Mouse (Mus musculus) urinary bladder, adult 18-20 months (tissue): ENCODE results near the gene Triobp.
"Not testable (repeated sequence)": the region's sequence is repeated elsewhere in the genome, so short reads cannot be mapped to it uniquely, and the experiment has no call there.

Experiments
- DNase-seq, 2 experiments: peaks; one replicate each; pipeline ENCODE4 v3.0.0; 2022; ENCODE audit warnings: low spot score in 2 of 2, mixed read lengths in 2 of 2

The Triobp gene

DNA sequence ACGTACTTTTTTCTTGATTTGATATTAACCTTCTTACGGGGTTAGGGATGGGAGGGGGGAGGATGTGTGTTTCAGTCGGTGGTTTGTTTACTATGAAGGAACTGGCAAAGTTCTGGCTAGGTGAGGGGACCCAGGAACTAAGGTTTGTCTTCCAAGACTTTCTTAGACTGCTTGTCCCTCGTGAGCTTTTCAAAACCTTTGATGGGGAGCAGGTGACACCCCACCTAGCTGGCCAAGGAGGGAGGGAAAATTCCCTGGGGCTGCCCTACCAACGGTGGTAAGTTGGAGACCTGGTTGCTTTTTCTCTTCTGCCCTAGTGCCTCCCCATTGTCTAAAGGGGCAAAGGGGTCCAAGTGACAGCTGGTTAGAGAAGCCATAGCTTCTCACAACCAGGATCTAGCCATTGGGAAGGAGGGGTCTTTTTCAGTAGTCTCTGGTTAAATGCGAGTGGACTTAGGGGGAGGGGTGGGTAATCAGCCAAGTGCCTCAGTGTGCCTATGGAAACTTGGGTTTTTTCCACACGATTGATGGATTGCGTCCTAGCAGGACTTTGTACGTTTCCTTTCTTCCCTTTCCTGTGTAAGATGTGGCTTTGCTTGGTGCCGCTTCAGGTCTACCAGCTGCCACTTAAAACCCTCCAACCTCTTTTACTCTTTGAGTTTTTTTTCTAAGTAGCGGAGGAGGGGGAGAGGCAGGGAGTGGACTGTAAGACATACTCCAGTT lies 82.2 kb downstream of the Triobp start:
- no peak for DNase-seq

DNA sequence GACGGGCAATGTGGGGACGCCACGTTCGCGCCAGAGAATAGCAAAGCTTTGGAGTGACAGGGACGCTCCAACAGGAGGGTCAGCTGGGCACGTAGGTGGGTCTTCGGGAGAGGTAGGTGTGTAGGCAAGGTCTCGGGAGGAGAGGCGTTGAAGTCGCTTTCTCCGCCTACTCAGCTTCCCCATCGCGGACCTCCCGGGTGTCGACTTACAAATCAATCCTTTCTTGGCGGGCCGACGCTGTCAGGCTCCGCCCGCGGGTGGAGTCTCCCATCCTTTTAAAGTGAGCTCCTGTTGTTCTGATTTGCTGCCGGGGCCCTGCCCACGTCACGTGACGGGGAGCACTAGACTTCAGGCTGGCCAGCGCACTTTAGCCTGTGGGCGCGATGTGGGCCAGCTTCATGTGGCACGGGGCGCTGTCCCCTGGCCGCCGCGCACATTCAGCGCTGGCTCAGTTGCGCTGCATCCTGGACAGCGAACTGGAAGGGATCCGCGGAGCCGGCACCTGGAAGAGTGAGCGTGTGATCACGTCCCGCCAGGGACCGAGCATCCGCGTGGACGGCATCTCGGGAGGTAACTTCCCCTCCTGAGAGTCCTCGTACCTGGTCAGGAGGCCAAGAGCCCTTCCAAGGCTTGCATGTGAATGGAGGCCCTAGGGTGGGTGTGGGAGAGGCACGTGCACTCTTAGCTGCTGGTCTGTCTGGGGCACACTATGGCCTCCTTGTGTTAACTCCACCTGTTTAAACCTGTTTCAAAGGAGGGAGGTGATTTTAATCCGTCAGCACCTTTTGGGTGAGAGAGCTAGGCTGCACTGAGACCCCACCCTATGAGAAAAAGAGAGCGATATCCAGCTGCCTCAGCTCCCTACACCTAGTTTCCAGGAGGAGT lies 83.3 kb downstream of the Triobp start:
- DNase-seq: peak; percentile 71 to 88

DNA sequence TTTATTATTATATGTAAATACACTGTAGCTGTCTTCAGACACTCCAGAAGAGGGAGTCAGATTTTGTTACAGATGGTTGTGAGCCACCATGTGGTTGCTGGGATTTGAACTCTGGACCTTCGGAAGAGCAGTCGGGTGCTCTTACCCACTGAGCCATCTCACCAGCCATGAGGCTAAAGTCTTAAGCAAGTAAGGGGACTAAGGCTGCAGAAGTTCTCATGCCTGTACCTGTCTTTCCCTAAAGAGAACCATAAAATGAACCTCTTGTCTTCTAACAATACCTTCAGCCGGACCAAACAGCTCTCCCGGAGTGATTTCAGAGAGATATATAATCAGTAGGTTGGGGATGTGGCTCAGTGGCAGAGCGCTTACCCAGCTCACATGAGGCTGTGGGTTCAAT lies 84.4 kb downstream of the Triobp start:
- not testable (repeated sequence) for DNase-seq

DNA sequence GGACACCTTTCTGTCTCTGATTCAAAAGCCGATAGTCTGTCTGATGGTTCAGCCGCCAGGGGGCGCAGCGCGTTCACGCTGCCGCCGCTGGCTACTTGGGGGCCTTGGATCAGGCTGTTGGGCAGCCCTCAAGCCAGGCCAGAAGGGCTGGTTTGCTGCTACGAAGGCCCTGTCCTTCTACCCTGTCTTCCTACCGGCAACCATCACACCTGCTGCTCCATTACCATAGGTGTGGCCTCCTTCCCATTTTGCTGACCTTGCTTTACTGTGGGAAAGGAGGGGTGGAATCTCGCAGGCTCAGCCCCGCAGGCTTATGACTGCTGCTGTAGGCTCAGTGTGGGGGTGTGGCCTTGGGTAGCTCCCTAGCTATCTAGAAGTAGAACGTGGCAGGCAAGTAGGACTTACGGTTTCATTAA lies 90.4 kb downstream of the Triobp start:
- peak; percentile 43 to 71 for DNase-seq

GRCm38 (mm10) chr15:79038331-79038730 lies 90.8 kb downstream of the Triobp start:
- DNase-seq: no peak

DNA sequence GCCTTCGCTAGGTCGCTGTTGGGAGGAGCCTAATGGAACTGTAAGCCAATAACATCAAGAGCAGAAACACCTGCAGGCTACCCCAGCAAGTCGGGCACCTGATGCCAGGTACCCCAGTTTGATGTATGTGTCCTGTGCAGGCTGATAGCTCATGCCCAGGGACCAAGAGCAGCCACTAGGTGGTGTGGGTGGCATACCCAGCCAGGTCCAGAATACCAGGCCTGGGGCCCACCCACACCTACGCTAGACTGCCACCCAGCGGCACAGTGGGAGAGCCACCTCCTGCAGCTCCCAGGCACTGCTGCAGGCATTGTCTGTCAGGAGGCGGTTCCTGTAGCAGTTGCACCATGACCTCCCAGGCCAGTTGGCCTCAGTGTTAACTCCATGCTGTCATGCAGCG lies 91.3 kb downstream of the Triobp start:
- peak; percentile 69 to 74 for DNase-seq

- DNase-seq: no peak
Observed at GRCm38 (mm10) chr15:79040501-79041416, 93.2 kb downstream of the Triobp start.

DNA sequence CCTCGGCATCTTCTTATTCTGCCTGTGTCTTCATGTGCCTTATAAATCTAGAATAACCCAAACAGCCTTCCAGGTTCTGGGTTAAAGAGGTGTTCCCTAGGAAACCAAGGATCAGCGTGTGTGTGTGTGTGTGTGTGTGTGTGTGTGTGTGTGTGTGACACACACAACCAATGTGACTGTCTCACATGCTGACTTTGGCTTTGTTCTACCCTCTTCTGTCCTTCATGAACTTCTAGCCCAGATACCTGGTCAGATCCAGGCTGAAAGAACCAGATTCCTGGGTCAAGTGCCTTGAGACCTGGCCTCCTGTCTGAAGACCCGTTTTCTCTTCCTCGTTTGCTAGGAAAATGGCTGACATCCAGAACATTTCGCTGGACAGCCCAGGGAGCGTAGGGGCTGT lies 94.1 kb downstream of the Triobp start, which contains the start of gene Galr3:
Gene Galr3 (plus strand): TSS at position 301 of the 400 bp plus-strand sequence.
- no peak for DNase-seq

DNA sequence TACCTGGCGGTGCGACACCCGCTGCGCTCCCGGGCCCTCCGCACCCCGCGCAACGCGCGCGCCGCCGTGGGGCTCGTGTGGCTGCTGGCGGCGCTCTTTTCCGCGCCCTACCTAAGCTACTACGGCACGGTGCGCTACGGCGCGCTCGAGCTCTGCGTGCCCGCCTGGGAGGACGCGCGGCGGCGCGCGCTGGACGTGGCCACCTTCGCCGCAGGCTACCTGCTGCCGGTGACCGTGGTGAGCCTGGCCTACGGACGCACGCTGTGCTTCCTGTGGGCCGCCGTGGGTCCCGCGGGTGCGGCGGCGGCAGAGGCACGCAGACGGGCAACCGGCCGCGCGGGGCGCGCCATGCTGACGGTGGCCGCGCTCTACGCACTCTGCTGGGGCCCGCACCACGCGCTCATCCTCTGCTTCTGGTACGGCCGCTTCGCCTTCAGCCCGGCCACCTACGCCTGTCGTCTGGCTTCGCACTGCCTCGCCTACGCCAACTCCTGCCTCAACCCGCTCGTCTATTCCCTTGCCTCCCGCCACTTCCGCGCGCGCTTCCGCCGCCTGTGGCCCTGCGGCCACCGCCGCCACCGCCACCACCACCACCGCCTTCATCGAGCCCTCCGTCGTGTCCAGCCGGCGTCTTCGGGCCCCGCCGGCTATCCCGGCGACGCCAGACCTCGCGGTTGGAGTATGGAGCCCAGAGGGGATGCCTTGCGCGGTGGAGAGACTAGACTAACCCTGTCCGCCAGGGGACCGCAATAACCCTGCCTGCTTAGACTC lies 95.4 kb downstream of the Triobp start:
- DNase-seq: peak in 1 of 2 experiments; percentile 38

GRCm38 (mm10) chr15:79044837-79045236 lies 97.3 kb downstream of the Triobp start:
- DNase-seq: no peak

DNA sequence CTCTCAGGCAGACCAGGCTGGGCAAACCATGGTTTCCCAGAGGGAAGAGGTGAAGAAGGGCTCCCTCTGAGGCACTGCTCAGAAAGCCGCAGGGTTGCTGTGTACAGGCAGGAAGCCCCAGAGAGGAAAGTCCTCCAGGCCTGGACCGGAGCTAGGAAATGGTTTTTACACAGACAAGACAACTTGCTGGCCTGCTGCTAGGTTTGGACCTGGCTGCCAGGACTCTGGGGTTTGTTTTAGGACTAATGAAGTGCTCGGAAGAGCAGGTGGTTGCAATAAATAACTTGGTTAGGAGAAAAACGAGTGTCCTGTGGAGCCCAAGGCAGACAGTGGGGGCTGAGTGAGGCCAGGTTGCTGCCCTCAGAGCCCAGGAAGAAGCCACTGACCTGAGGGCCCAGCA lies 100.7 kb downstream of the Triobp start:
- no peak for DNase-seq

DNA sequence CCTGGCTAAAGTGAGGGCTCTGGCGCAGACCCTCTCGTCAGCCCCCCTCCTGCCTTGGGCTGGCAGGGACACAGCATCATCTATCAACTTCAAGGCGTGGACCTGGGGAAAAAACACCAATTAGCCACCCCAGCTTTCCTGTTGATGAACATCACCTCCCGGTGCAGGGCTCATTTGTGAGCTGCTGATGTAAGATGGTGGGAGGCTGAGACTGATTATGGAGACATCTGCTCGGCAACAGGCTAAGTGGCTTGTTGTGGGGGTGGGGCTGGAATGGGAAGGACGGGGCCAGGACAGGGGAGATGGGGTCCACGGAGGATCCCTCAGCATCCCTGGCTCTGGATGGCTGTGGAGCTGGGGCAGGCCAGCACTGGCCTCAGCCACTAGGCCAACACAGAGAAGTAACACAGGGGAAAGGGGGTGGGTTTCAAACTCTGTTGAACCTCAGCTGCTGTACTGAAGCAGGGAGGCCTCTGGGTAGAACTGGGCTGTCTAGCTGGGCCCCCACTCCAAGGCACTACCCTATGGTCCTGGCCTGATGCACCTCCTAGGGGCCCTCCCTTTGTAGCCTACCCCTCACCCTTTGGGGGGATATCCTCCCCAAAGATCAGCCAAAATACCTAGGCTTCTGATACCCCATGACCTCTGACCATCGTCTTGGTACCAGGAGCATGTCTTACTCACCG lies 102.8 kb downstream of the Triobp start:
- DNase-seq: no peak

DNA sequence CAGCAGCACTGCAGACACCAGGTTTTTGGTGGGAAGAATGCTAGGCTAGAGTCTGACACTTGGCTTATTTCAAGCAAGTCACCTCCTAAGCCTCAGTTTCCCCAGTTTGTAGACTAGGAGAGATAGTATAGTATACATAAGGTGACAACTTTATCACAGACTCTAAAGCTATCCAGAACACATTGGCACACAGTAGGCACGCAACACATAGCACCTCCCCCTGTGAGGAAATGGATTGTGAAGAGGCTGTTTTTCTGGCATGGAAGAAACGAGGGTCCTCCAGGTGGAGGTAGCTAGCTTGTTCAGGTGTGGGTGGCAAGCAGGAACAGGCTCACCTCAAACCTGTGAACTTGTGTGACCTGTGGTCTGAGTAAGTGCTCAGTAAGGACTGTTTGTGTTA lies 103.4 kb downstream of the Triobp start:
- no peak for DNase-seq

DNA sequence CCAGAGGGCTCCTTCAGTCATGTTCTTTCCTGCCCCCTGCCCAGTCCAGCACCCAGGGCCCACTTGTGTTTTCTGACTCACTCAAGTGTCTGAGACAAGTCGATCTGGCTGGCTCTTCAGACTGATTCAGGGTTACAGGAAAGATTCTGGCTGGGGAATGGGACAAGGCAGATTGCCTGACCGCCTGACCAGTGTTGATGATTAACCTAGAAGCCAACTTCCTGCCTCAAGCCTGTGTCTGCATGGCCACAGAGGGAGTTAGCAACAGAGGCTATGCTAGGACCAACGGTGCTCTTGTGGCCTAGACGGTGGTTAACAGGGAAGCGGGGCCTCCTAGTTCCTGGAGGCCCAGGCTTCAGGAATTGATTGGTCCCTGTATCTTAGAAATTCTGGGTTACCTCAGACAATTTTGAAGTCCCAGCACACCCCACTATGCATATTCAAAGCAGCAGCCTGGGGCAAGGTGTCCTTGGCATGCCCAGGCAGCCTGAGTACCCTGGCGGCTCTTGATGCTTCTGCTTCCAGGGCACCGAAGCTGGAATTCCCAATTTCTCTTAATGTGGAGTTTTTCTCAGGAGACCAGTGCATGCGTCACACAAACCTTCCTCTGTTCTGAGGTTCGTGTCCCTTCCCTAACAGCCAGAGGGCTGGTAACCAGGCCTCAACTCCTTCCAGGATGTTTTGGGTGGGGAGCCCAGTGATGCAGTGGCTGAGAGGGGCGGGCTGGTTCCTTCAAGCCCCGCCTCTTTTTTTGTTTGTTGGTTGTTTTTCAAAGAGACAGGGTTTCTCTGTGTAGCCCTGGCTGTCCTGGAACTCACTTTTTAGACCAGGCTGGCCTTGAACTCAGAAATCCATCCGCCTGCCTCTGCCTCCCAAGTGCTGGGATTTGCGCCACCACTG lies 104.2 kb downstream of the Triobp start:
- peak in 1 of 2 experiments; percentile 29 for DNase-seq

DNA sequence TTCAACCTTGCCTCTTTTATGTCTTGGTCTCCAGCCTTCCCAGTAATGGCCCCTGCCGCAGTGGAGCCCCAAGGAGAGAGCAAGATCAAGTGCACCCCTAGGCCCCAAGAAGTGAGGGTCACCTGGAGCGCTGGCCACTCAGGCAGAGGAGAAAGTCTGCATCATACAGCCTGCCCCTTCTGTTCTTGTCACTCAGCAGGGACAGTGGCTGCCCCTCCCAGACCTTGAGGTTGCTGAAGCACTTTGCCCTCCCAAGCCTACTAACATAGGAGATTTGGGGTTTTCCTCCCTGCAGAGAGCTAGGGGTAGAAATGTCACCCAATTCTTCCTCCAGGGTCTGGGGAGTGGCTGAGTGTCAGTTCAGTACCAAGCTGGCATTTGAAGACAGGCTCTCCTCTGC lies 104.8 kb downstream of the Triobp start:
- no peak for DNase-seq
